Mouse (Mus musculus) lung, adult 2 months (tissue): ENCODE results near the gene Map2k3. TPM values are rescaled to one million over a fixed set of nuclear protein-coding genes. Genes with fewer than 3 reads are reported as not detected.
A peak's percentile ranks its signal among the peaks of the same experiment; 100 is the strongest.

ENCODE experiments used
- DNase-seq: peaks from one replicate; pipeline ENCODE4 v3.0.0; 2022
- H3K4me1 ChIP-seq: fragments of 200-500 bp; 2 replicates; pipeline ENCODE4 v1.6.1; 2011; ENCODE audit warnings: low read length; ENCODE audit not compliant: control insufficient read depth, insufficient read depth
- H3K4me3 ChIP-seq: fragments of 200-500 bp; replicated peaks from 2 replicates; pipeline ENCODE3; 2011; ENCODE audit warnings: low read depth, mild to moderate bottlenecking, control low read depth, low read length; ENCODE audit errors: extremely low read depth
- CTCF ChIP-seq: fragments of 200-500 bp; IDR thresholded peaks from 2 replicates; pipeline ENCODE4 v1.5.1; 2011; ENCODE audit warnings: mild to moderate bottlenecking, low read length, control low read depth; ENCODE audit not compliant: insufficient read depth
- POLR2A ChIP-seq: fragments of 200-500 bp; IDR thresholded peaks from 2 replicates; pipeline ENCODE4 v1.6.1; 2011; ENCODE audit warnings: low read depth, mild to moderate bottlenecking, control low read depth, low read length, borderline replicate concordance; ENCODE audit errors: extremely low read depth
- WGBS: fragments of 180-500 bp; shearing (Covaris S2); methylation state at CpG from one replicate; pipeline ENCODE4 v1.1.7; 2018; 5-methylcytosine and 5-hydroxymethylcytosine counted together
- polyA plus RNA-seq: library from polyadenylated mRNA; depleted of rRNA; stranded (reverse); fragments of >200 nt; gene quantifications from 2 replicates; pipeline ENCODE4 v1.2.3, GENCODE M21; 2012

The Map2k3 gene
- polyA plus RNA-seq, 1 experiment, result 48.0 TPM

DNA sequence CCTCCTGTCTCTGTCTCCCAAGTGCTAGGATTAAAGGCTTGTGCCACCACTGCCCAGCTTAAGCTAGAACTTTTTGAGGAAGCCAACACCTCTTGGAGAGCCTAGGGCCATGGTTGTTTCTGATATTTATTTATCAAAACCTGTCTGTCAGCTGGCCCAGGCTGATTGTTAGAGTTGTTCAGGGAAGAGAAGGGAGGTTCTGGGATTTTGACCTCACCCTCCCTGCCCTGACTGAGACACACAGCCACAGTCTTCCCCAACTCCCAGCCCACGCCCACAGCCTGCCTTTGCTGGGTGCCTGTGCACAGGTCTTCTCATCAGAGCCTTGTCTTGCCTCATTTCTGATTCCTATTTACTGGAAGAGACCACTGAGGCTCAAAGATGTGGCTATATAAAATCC, 9.6 kb upstream of the Map2k3 start:
- no peak for DNase-seq
- no peaks in the 10 kb centered on the region for H3K4me1 ChIP-seq
- 83% methylated on average over 1 of the region's 1 CpGs for WGBS
- TF ChIP-seq POLR2A, result no peak
- TF ChIP-seq CTCF, result no peak
- H3K4me3 ChIP-seq, result no peak overlapping the region

DNA sequence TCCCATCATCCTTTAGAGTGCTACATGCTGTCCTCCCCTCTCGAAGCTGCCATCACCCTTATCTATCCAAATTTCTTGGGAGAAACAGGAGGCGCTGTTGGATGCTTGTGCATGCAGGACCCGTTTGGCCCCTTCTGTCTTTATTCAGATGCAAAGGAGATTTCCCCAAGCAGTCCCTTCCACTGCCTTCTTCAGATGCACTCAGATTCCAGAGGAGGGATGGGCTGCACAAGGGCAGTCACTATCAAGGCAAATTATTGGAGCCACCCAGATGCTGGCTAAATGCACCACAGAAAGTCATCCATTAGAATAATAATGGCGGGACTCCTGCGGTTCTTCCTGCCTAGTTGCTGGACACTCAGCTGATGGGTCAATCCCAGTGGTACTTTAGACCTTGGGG, 8.9 kb upstream of the Map2k3 start:
- Histone ChIP-seq H3K4me1 (0 out of 2 replicates have a peak, but pooled peaks cover 4% of the 10 kb centered on the region), H3K4me3 (no peak overlapping the region)
- 83% methylated on average over 5 of the region's 5 CpGs for WGBS
- no peak for DNase-seq
- TF ChIP-seq POLR2A, result no peak

DNA sequence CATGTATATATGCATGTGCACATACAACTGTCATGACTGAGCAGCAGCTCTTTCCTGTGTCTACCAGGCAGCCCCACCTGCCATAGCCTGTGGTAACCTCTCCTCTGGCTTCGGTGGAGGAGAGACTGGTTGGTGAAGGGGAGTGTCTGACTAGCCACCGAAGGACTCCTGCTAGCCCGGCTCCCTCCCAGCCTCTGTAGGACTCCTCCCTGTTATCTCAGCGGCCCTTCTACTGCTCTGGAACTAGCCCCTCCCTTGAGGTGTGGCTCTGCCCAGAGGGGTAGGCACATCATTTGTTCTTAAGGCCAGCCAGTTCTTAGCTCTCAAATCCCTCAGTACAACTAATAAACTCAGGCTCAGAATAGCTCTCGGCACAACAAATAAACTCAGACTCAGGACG, 7.3 kb upstream of the Map2k3 start:
- Histone ChIP-seq H3K4me1 (0 out of 2 replicates have a peak, but pooled peaks cover 4% of the 10 kb centered on the region), H3K4me3 (no peak overlapping the region)
- no peak for DNase-seq
- WGBS, result 49% methylated on average over 6 of the region's 6 CpGs
- TF ChIP-seq POLR2A, result no peak
- no peak for TF ChIP-seq CTCF

DNA sequence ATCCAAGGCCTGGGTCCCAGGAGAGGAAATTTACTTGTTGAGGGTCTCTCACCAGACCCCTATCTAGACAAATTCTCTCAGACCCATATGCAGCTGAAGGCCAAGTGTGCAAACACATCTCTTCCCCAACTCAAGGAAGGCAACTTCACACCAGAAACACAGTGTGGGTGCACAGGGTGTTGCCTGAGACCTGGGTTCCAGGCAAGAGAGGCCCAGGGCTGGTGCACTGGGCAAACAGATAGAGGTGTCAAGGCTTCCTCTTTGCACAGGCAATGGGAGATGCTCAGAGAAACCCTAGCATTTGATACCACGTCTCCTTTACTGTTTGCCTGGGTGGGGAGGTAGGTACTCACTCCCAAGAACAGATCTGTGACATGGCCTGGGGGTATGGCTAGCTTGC, 6.9 kb upstream of the Map2k3 start:
- WGBS, result 74% methylated on average over 1 of the region's 1 CpGs

DNA sequence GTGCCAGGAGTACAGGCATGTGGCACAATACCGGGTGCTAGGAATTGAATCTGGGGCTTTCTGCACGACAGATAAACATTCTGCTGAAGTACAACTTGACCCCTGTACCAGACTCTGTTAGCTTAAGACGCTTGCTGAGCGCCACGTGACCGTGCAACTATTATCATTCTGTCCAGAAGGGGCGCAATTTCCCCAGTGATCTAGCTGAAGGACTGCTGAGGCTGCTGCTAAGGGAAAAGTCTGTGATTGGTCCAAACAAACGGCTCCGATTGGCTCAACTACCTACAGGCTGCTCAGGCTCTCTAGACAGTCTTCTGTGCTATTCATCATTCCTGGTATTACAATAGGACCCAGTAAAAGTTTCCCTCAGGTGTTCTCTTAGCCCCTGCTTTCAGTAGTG, 4.6 kb upstream of the Map2k3 start:
- no peak overlapping the region for H3K4me3 ChIP-seq
- WGBS, result under 1% methylated on average over 9 of the region's 9 CpGs
- TF ChIP-seq CTCF, result peak; percentile 90
- no peak for TF ChIP-seq POLR2A
- peaks cover 10% of the 10 kb centered on the region; the same call in 1 of the 2 replicates for H3K4me1 ChIP-seq
- DNase-seq, result peak; percentile 85

More for the DNA sequence above, 6.9 kb upstream of the Map2k3 start:
- 0 out of 2 replicates have a peak, but pooled peaks cover 4% of the 10 kb centered on the region for H3K4me1 ChIP-seq
- no peak overlapping the region for H3K4me3 ChIP-seq
- no peak for DNase-seq
- TF ChIP-seq CTCF (no peak), POLR2A (no peak)

DNA sequence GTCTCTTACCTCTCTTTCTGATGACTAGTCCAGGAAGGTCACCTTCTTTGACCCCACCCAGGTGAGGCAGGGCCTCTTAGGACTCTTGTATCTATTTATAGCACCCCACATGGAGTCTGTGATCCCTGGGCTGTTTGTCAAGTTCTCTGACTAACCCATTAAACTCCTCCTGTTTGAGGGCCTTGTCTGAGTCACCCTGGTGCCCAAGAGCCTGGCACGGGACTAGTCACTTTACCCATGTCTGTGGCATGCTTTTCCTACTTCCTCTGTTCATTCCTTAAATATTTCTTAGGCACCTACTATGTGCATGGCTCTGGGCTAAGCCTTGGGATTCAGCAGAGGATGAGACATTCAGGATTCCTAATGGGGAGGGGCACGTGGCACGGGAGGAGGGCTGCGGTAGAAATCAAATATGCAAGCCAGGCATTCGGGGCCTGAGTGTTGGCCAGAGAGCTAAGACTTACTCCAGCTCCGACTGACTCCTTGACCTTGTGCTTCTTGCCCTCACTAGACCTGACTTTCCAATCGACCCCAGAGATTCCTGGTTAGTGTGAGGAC, 1.0 kb upstream of the Map2k3 start:
- WGBS, result 17% methylated on average over 7 of the region's 7 CpGs
- peaks cover 31% of the 10 kb centered on the region for H3K4me1 ChIP-seq
- peak overlapping the region; percentile 26 for H3K4me3 ChIP-seq
- no peak for TF ChIP-seq CTCF
- no peak for TF ChIP-seq POLR2A
- no peak for DNase-seq

DNA sequence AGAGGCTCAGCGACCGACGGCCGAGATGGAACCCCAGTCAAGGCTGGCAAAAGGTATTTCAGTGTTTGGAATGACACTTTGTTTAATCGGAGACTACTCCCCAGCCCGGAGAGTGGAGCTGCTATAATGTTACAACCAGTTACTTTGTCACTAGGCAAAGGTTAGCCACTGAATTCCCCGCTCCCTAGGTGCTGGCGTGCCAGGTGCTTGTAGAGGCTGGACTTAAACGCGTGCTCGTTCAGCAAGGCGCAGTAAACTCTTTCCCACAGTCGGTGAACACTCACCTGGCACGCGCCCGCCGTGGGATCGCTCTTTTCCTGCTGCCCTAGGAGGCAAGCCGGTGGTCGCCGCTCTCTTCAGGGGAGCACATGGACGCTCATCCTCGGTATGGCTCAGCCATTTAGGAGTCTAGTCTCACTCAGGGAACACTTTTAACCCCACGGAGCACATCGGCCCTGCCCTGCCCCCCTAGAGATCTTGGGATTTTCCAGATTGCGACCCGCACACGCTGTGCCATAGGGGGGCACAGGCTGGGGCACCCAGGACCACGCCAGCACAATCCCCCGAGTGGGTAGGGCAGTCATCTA, 458 bp upstream of the Map2k3 start:
- no peak for DNase-seq

DNA sequence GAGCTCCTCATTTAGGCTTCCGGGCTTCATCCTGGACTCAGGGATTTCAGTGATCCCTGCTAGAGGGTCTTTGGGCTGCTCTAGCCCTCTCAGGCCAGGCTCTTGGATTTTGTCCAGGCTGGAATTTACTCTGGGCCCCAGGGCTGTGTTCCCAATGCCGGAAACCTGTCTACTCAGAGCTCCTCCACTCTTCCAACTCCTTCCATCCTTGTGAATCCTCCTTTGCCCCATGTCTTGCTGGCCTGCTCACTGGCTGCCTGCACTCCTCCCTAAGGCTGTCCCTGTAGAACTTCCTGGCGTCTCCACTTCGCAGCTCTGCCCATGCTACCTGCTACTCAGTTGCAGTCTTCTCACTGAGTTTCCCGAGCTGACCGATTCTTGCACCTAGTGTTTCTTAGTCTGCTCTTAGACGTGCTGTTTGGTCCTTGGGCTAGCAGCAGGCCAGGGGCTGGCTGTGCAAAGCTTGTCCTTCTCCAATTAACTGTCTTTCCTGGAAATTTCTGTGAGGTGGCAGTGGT, 729 bp downstream of the Map2k3 start:
- H3K4me1 ChIP-seq, result peaks cover 39% of the 10 kb centered on the region
- DNase-seq, result no peak
- peak overlapping the region; percentile 84 for H3K4me3 ChIP-seq
- WGBS, result 0% methylated on average over 7 of the region's 7 CpGs
- TF ChIP-seq POLR2A, result no peak
- no peak for TF ChIP-seq CTCF

More for the DNA sequence above, 458 bp upstream of the Map2k3 start:
- whole genome bisulfite sequencing, result 3% methylated on average over 30 of the region's 30 CpGs
- peak overlapping the region; percentile 78 for H3K4me3 ChIP-seq
- TF ChIP-seq POLR2A (no peak), CTCF (no peak)
- peaks cover 36% of the 10 kb centered on the region for H3K4me1 ChIP-seq

DNA sequence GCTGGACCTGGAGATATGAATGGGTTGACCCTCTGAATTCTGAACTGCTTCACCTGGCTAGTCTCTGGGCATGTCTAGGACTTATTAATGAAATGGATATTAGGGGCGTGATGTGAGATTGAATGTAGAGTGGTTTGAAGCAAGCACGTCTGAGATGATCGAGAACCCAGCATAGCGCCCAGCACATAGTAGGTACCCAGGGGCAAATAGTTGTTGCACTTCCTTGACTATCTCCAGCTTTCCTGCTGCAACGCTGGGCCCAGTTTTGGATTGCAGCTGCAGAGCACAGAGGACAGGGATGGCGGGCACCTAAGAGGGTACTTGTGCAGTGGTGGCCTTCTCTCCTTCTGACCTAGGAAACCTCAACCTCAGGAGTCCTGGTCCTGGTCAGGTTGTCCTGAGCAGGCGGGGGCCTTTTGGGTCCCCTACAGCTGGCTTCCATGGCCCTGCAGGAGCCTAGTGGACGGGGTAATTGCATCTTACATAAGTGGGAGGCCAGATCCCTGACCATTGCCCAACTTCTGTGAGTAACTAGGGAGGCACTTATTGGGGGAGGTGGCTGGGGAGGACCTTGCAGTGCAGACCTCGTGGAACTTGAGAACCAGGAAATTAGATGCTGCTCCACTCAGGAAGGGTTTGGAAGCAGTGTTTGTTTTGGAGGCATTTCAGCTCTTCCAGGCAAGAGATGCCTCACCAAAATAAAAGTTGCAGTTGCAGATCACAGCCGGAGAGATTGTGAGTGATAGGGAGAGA, 1.5 kb downstream of the Map2k3 start:
- Histone ChIP-seq H3K4me3 (peak overlapping the region; percentile 84), H3K4me1 (peaks cover 37% of the 10 kb centered on the region)
- TF ChIP-seq POLR2A (no peak), CTCF (no peak)
- WGBS, result 49% methylated on average over 10 of the region's 10 CpGs
- DNase-seq, result peak; percentile 66

DNA sequence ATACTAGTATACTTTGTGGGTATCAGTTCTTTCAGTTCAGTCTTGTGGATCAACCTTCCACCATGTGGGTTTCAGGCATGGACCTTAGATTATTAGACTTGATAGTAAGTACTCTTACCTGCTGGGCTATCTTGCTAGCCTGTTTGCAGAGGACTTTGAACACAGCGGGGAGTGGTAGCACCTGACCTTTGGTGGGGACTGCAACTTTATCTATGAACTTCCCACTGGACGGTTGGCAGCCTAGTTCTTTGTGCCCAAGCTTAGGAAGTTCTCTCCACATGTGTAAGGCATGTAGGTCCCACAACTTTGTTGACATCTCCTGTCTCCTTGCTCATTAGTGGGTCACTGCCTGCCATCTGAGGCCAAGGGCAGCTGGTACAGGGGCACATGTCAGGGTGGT, 3.0 kb downstream of the Map2k3 start:
- Histone ChIP-seq H3K4me1 (peaks cover 40% of the 10 kb centered on the region), H3K4me3 (no peak overlapping the region)
- DNase-seq, result no peak
- 57% methylated on average over 2 of the region's 2 CpGs for whole genome bisulfite sequencing
- no peak for TF ChIP-seq CTCF
